ENCODE assay signal across 9 mouse cellular contexts in the genomic region with DNA sequence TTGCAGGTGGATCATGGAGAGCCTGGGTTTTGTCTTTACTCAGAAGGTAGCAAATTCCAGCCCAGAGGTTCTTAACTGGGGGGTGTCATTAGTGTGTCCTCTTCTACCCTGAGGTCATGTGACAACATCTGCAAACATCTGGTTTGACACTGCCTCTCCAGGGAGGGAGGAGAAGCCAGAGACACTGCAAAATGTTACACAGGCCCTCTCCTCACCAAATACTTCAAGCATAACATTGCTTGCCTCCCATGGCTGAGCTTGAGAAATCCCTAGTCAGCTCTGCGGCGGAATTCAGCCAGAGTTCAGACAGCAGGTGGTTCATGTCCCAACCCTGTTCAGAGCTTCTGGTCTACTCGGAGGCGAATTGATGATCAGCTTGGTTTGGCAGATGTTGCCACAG.
DNase-seq lines count a peak whose midpoint lies in the region; ATAC-seq and TF ChIP-seq lines count a peak whose summit lies in the region.
"Had no signal": no experiment of that assay in that cellular context is flagged by ENCODE, and none has a peak within 500 bp of the region (broad histone marks: within the 10 kb centered on the region; RNA-seq: fewer than 3 reads in every experiment).

No protein-coding gene starts in this region.

- no peak overlapping the region for H3K4me3 ChIP-seq in kidney, adult 2 months (ENCODE audit: insufficient read depth, low read depth, low read length)
- H3K4me3 ChIP-seq in lung, embryonic 16.5 days (ENCODE audit: low read length), result no peak overlapping the region

- ATAC-seq in lung, embryonic 16.5 days (ENCODE audit: low read depth), result peak; percentile 83
- no peak for ATAC-seq in granulocyte monocyte progenitor cell, adult 5-6 weeks (replicated peaks; ENCODE audit: poor library complexity, severe bottlenecking)

- H3K36me3 ChIP-seq in kidney, adult 2 months (ENCODE audit: control insufficient read depth, insufficient read depth, low read length), result no peaks in the 10 kb centered on the region
- no peaks in the 10 kb centered on the region for H3K36me3 ChIP-seq in lung, embryonic 16.5 days (ENCODE audit: control insufficient read depth, insufficient read depth, low read length)

- H3K27ac ChIP-seq in kidney, adult 2 months (ENCODE audit: insufficient read depth, low read depth, low read length), result no peak overlapping the region
- no peak overlapping the region for H3K27ac ChIP-seq in lung, embryonic 16.5 days (ENCODE audit: low read length)

- WGBS in kidney, adult 2 months, result 41% methylated on average over 4 of the region's 4 CpGs
- WGBS in lung, embryonic 16.5 days, result 34% methylated on average over 4 of the region's 4 CpGs

- peak; percentile 12 for DNase-seq in kidney, adult 2 months
- DNase-seq in kidney, adult 11 months, result no peak
- peak; percentile 60 for DNase-seq in adipocyte (ENCODE audit: low spot score)
- DNase-seq in heart, postnatal 36 days, result peak; percentile 27 to 29
- no peak for DNase-seq in left cerebral cortex, adult 18-20 months (ENCODE audit: low spot score in 2 of 2)
- DNase-seq in ovary, postnatal 10 days (ENCODE audit: low spot score), result no peak

- TF ChIP-seq CTCF in kidney, adult 2 months (conservative IDR thresholded peaks at IDR 0.05; ENCODE audit: insufficient read depth, insufficient read length, low read depth, low read length), result no peak

- TF ChIP-seq POLR2A in kidney, adult 2 months (IDR thresholded peaks at IDR 0.05; ENCODE audit: low read depth, low read length), result no peak

- intact Hi-C loops in heart, postnatal 36 days (cut with DNase I), result loop anchor here (2.0 to 10.0 kb wide), 6 partner anchors 66 to 610 kb away; partner anchors contain the start of gene Rybp

- H3K4me2 ChIP-seq in lung, embryonic 16.5 days (ENCODE audit: low read depth, low read length), result no peak overlapping the region
- H3K4me2 ChIP-seq: liver, embryonic 11.5 days had no signal

- H3K9me3 ChIP-seq in lung, embryonic 16.5 days (ENCODE audit: control insufficient read depth, low read length), result no peaks in the 10 kb centered on the region

- no peak overlapping the region for H3K9ac ChIP-seq in lung, embryonic 16.5 days (ENCODE audit: low read length)

- H3K4me1 ChIP-seq in kidney, adult 2 months (ENCODE audit: control insufficient read depth, insufficient read depth, low read length), result peaks cover 4% of the 10 kb centered on the region
- peaks cover 16% of the 10 kb centered on the region for H3K4me1 ChIP-seq in lung, embryonic 16.5 days (replicated peaks; ENCODE audit: control insufficient read depth, insufficient read depth, low read length)

- H3K27me3 ChIP-seq in kidney, adult 2 months (replicated peaks; ENCODE audit: control insufficient read depth, insufficient read depth, low read length), result no peaks in the 10 kb centered on the region
- H3K27me3 ChIP-seq in lung, embryonic 16.5 days (ENCODE audit: control insufficient read depth, insufficient read depth, low read depth, low read length), result no peaks in the 10 kb centered on the region

Comparison
In these comparisons a context has a peak if more than half of its experiments do, and no peak if none do; other contexts are left out.
1. DNase-seq: peak in kidney, adult 2 months (single experiment), adipocyte (single experiment) and heart, postnatal 36 days (2 of 2); none in kidney, adult 11 months (single experiment), left cerebral cortex, adult 18-20 months (0 of 2) and ovary, postnatal 10 days (single experiment).